Mouse (Mus musculus) cerebellum, postnatal 14 days (tissue): ENCODE data around the gene Glmp.
"Not testable (repeated sequence)": the region's sequence is repeated elsewhere in the genome, so short reads cannot be mapped to it uniquely, and the experiment has no call there.

Source experiments
- DNase-seq, 2 experiments: peaks; one replicate each; pipeline ENCODE4 v3.0.0; 2021; ENCODE audit warnings: mixed read lengths in 2 of 2

The Glmp gene

GRCm38 (mm10) chr3:88324951-88325405 lies at the start of gene Glmp:
Glmp (plus strand) TSS chr3:88325023.
- peak; percentile 76 to 80 for DNase-seq

- DNase-seq = no peak
Measured at GRCm38 (mm10) chr3:88276121-88276520, 48.7 kb upstream of the Glmp start.

- DNase-seq = peak; percentile 60 to 68
Measured at GRCm38 (mm10) chr3:88276529-88277143, 48.2 kb upstream of the Glmp start.

- no peak for DNase-seq
Measured at GRCm38 (mm10) chr3:88280035-88280434, 44.8 kb upstream of the Glmp start.

- not testable (repeated sequence) for DNase-seq
Measured at GRCm38 (mm10) chr3:88281141-88281916, 43.5 kb upstream of the Glmp start.

GRCm38 (mm10) chr3:88284815-88285564 lies 39.8 kb upstream of the Glmp start:
- DNase-seq = not testable (repeated sequence)

GRCm38 (mm10) chr3:88285565-88285895 lies 39.3 kb upstream of the Glmp start:
- not testable (repeated sequence) for DNase-seq

- DNase-seq = no peak
Measured at GRCm38 (mm10) chr3:88287110-88287509, 37.7 kb upstream of the Glmp start, which contains the start of gene Gm38392. Gm38392 (minus strand) TSS chr3:88287210.

GRCm38 (mm10) chr3:88288133-88288713 lies 36.6 kb upstream of the Glmp start:
- not testable (repeated sequence) for DNase-seq

GRCm38 (mm10) chr3:88291970-88292369 lies 32.9 kb upstream of the Glmp start:
- DNase-seq = peak; percentile 30 to 44

GRCm38 (mm10) chr3:88295272-88295671 lies 29.6 kb upstream of the Glmp start:
- DNase-seq = not testable (repeated sequence)

GRCm38 (mm10) chr3:88296110-88296560 lies 28.7 kb upstream of the Glmp start:
- peak in 1 of 2 experiments; percentile 40 for DNase-seq

- peak; percentile 96 to 98 for DNase-seq
Measured at GRCm38 (mm10) chr3:88296561-88297318, 28.1 kb upstream of the Glmp start, which contains the start of the genes Tsacc and Cct3. Tsacc (minus strand) TSS chr3:88296999. Cct3 (plus strand) TSS chr3:88297116.

- DNase-seq = no peak
Measured at GRCm38 (mm10) chr3:88297321-88297851, 27.4 kb upstream of the Glmp start.

GRCm38 (mm10) chr3:88299172-88299571 lies 25.7 kb upstream of the Glmp start:
- no peak for DNase-seq

GRCm38 (mm10) chr3:88328956-88329355 lies 4.1 kb downstream of the Glmp start:
- DNase-seq = no peak

- peak; percentile 41 to 59 for DNase-seq
Measured at GRCm38 (mm10) chr3:88331282-88331681, 6.5 kb downstream of the Glmp start.

GRCm38 (mm10) chr3:88334029-88334658 lies 9.3 kb downstream of the Glmp start:
- no peak for DNase-seq

- no peak for DNase-seq
Measured at GRCm38 (mm10) chr3:88334902-88335435, 10.1 kb downstream of the Glmp start.

- DNase-seq = peak in 1 of 2 experiments; percentile 21
Measured at GRCm38 (mm10) chr3:88335436-88336053, 10.7 kb downstream of the Glmp start.
